ENCODE assay signal across 8 mouse cellular contexts in genomic region chr6:30401308-30402015, GRCm38 (mm10). TPM values are rescaled to one million over a fixed set of nuclear protein-coding genes. Genes with fewer than 3 reads are reported as not detected.
DNase-seq lines count a peak whose midpoint lies in the region; ATAC-seq and TF ChIP-seq lines count a peak whose summit lies in the region.

Klhdc10 (plus strand) TSS chr6:30401868.

- H3K27ac ChIP-seq in cortical plate, adult 2 months (ENCODE audit: insufficient read depth, low read length) = peak within 1 kb of the TSS; percentile 77

- peak; percentile 97 for ATAC-seq in activated CD4-positive, CD25-positive, alpha-beta regulatory T cell, adult 4 months

- TF ChIP-seq CTCF in cortical plate, adult 2 months (IDR thresholded peaks at IDR 0.05; ENCODE audit: extremely low read depth, insufficient read depth, low read length) = no peak

- no peaks in the 10 kb centered on the region for H3K9me3 ChIP-seq in megakaryocyte, embryonic 14.5 days

- peaks cover 4% of the 10 kb centered on the region; the same call in 1 of the 2 replicates for H3K4me1 ChIP-seq in cortical plate, adult 2 months (ENCODE audit: control insufficient read depth, insufficient read depth, low read length)
- peaks cover 32% of the 10 kb centered on the region for H3K4me1 ChIP-seq in megakaryocyte, embryonic 14.5 days

- peak; percentile 98 to 99 for DNase-seq in gastrocnemius, adult 8-10 months (ENCODE audit: low spot score in 2 of 2)
- DNase-seq in hindlimb bud, embryonic 11.5 days (ENCODE audit: extremely low spot score, low read depth, low spot score) = peak; percentile 99
- DNase-seq in left cerebral cortex, adult 8-10 months (ENCODE audit: low spot score in 2 of 2) = peak; percentile 99 to 100
- peak; percentile 100 for DNase-seq in right cerebral cortex, postnatal 10 days (ENCODE audit: low spot score in 2 of 2)
- peak; percentile 99 for DNase-seq in urinary bladder, postnatal 25 days (ENCODE audit: low spot score)

- H3K36me3 ChIP-seq in megakaryocyte, embryonic 14.5 days (replicated peaks; ENCODE audit: low read length) = peaks cover 2% of the 10 kb centered on the region

- no peaks in the 10 kb centered on the region for H3K27me3 ChIP-seq in megakaryocyte, embryonic 14.5 days (replicated peaks)

- TF ChIP-seq POLR2A in cortical plate, adult 2 months (IDR thresholded peaks at IDR 0.05; ENCODE audit: extremely low read depth, insufficient read depth, low read length) = peak; percentile 86

- H3K4me3 ChIP-seq in cortical plate, adult 2 months (ENCODE audit: insufficient read depth, low read length) = peak within 1 kb of the TSS; percentile 82
- H3K4me3 ChIP-seq in megakaryocyte, embryonic 14.5 days (replicated peaks) = peak within 1 kb of the TSS; percentile 96

RNA-seq across cellular contexts. Expression of gene Klhdc10, which starts in this region (rescaled TPM):
- polyA plus RNA-seq in activated CD4-positive, CD25-positive, alpha-beta regulatory T cell, adult 4 months (2017; shearing (Covaris generic)) = 1 to 10 TPM; 2.1 to 2.5 TPM
- polyA plus RNA-seq in cortical plate, adult 2 months (2012; rRNA removed) = 58.0 and 67.4 TPM in 2 replicates
- 10 to 100 TPM; 35.6 to 46.1 (median 40.0) TPM for total RNA-seq in gastrocnemius, adult 8-10 months (2022)
- total RNA-seq in left cerebral cortex, adult 8-10 months (2022) = 100 to 1,000 TPM in 1 of 4 experiments, 10 to 100 TPM in 3; 86.0 to 101 (median 90.6) TPM
- 6.6 and 8.2 TPM in 2 replicates for polyA plus RNA-seq in megakaryocyte, embryonic 14.5 days (2012; ENCODE audit: insufficient read depth, low replicate concordance)

Comparison
In these comparisons a context has a peak if more than half of its experiments do, and no peak if none do; other contexts are left out.
1. Peak in every context shown above with its lines: DNase-seq, ATAC-seq, H3K4me3 ChIP-seq and H3K27ac ChIP-seq.